Mouse (Mus musculus) hindlimb bud, embryonic 11.5 days (tissue): ENCODE results near the gene Slc39a8.

ENCODE experiments used
- DNase-seq: peaks from one replicate; pipeline ENCODE4 v3.0.0-alpha.2; 2012; ENCODE audit warnings: low read depth, low spot score; ENCODE audit errors: extremely low spot score

Gene Slc39a8

GRCm38 (mm10) chr3:135905729-135906128 lies 80.7 kb downstream of the Slc39a8 start:
- no peak for DNase-seq

GRCm38 (mm10) chr3:135907028-135907427 lies 81.9 kb downstream of the Slc39a8 start:
- no peak for DNase-seq

GRCm38 (mm10) chr3:135915941-135916340 lies 90.9 kb downstream of the Slc39a8 start:
- DNase-seq, result no peak

- no peak for DNase-seq
Observed at GRCm38 (mm10) chr3:135918566-135919180, 93.6 kb downstream of the Slc39a8 start.

- no peak for DNase-seq
Observed at GRCm38 (mm10) chr3:135919305-135919704, 94.2 kb downstream of the Slc39a8 start.

GRCm38 (mm10) chr3:135926729-135927128 lies 101.7 kb downstream of the Slc39a8 start:
- no peak for DNase-seq

GRCm38 (mm10) chr3:135928184-135928583 lies 103.1 kb downstream of the Slc39a8 start:
- no peak for DNase-seq

GRCm38 (mm10) chr3:135937455-135937854 lies 112.4 kb downstream of the Slc39a8 start:
- DNase-seq, result no peak
